Mouse (Mus musculus) gastrocnemius, adult 8-10 months (tissue): ENCODE data around the gene Atp6v1e1. TPM values are rescaled to one million over a fixed set of nuclear protein-coding genes. Genes with fewer than 3 reads are reported as not detected.

Experiments
- DNase-seq, 2 experiments: peaks; one replicate each; pipeline ENCODE4 v3.0.0; 2022; ENCODE audit warnings: low spot score in 2 of 2
- microRNA-seq: library from miRNA; unstranded; fragments of <30 nt; microRNA quantifications from one replicate; pipeline ENCODE4 v1.2.0, GENCODE M21; 2022
- total RNA-seq, 4 experiments: library from RNA; stranded (reverse); gene quantifications; 2 replicates each; pipeline ENCODE4 v1.2.4; 2022

The Atp6v1e1 gene
- total RNA-seq, 4 experiments from 2014 or later = 124 to 134 (median 132) TPM

- DNase-seq = peak in 1 of 2 experiments; percentile 15
These were observed 50.6 kb downstream of the Atp6v1e1 start for GRCm38 (mm10) chr6:120772025-120772424.

- DNase-seq = no peak
These were observed 51.2 kb downstream of the Atp6v1e1 start for GRCm38 (mm10) chr6:120771366-120771765.

- no peak for DNase-seq
These were observed 52.6 kb downstream of the Atp6v1e1 start for GRCm38 (mm10) chr6:120769972-120770371.

GRCm38 (mm10) chr6:120761151-120761550, 61.4 kb downstream of the Atp6v1e1 start:
- DNase-seq = no peak

GRCm38 (mm10) chr6:120746416-120746815, 76.2 kb downstream of the Atp6v1e1 start:
- no peak for DNase-seq

Small RNA genes lying within 50 kb of the gene (microRNA-seq; reads per million reads assigned to microRNA genes)
- not detected for gene Gm25193

Other genes with a start within 250 kb of the Atp6v1e1 start
- 10 to 100 TPM in 3 of 4 experiments, 1 to 10 TPM in 1; 6.0 to 15.5 (median 13.8) TPM for gene Cecr2, start 156.4 kb downstream of the Atp6v1e1 start, total RNA-seq
- under 1 TPM in 1 of 4 experiments, not detected in 3; 0.17 TPM for gene Slc25a18, start 49.2 kb downstream of the Atp6v1e1 start, total RNA-seq
- gene Bcl2l13, start 13.4 kb upstream of the Atp6v1e1 start, total RNA-seq = 10 to 100 TPM; 76.1 to 93.6 (median 84.7) TPM
- under 1 TPM; 0.31 to 0.76 (median 0.66) TPM for gene Bid, start 94.1 kb upstream of the Atp6v1e1 start, total RNA-seq